Mouse (Mus musculus) thymus, adult 2 months (tissue): ENCODE data around the gene Zfpm1.

Experiments
- CTCF ChIP-seq: fragments of 200-500 bp; IDR thresholded peaks from 2 replicates; pipeline ENCODE4 v1.5.1; 2012; ENCODE audit warnings: mild to moderate bottlenecking, control low read depth, low read length, moderate library complexity, borderline replicate concordance; ENCODE audit not compliant: control insufficient read depth, poor library complexity, insufficient read depth; ENCODE audit errors: extremely low read depth
- POLR2A ChIP-seq: fragments of 200-500 bp; IDR thresholded peaks from 2 replicates; pipeline ENCODE4 v1.6.1; 2012; ENCODE audit warnings: mild to moderate bottlenecking, low read length, control low read depth, moderate library complexity; ENCODE audit not compliant: control insufficient read depth, poor library complexity, insufficient read depth; ENCODE audit errors: extremely low read depth

DNA sequence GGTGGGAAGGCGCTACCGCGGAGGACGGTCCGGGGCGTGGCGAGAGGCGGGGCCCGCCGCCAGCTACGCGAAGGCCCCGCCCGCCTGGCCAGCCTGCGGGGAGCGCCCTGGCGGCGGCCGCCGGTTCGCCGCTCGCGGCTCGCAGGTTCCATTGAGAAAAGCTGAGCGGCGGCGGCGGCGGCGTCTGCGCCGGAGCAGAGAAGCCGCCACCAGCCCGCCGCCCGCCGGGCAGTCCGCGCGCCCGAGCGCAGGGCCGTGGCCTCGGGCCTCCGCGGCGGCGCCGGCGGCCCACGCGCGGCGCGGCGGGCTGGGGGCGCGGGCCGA, at the start of gene Zfpm1:
- no peak for TF ChIP-seq CTCF
- TF ChIP-seq POLR2A: 0 out of 2 replicates have a peak, but pooled peaks have one; percentile 39
